Mouse (Mus musculus) hindbrain, embryonic 12.5 days (tissue): ENCODE measurements around the gene Aldh1a2. TPM values are rescaled to one million over a fixed set of nuclear protein-coding genes. Genes with fewer than 3 reads are reported as not detected.

Experiments used
- polyA plus RNA-seq: library from polyadenylated mRNA; unstranded; fragments of >200 nt; fragmentation: Nextera tagmentation; extraction: Ambion mirVana; gene quantifications from 2 replicates; pipeline ENCODE4 v1.2.1, GENCODE M21; 2016

The Aldh1a2 gene
- polyA plus RNA-seq, 1 experiment from 2014 or later = 9.3 TPM

Other genes with a start within 250 kb of the Aldh1a2 start
- not detected in 2 replicates for gene Aqp9, start 47.1 kb upstream of the Aldh1a2 start, polyA plus RNA-seq